Mouse (Mus musculus): Measurements from ENCODE around the gene Ncor2. TPM values are rescaled to one million over a fixed set of nuclear protein-coding genes. Genes with fewer than 3 reads are reported as not detected.

Ncor2 gene
- polyA plus RNA-seq, 1 experiment from 2014 or later: 14.9 TPM

GRCm38 (mm10) chr5:125069916-125070315 lies 109.1 kb downstream of the Ncor2 start:
- Histone ChIP-seq H3K4me1 (replicated peaks) (peaks cover 69% of the 10 kb centered on the region), H3K4me3 (no peak overlapping the region), H3K27ac (peak overlapping the region; percentile 67), H3K9ac (peak overlapping the region; percentile 15; the same call in 1 of the 2 replicates), H3K36me3 (peaks cover 9% of the 10 kb centered on the region; the same call in 1 of the 2 replicates), H3K27me3 (no peaks in the 10 kb centered on the region), H3K4me2 (no peak overlapping the region), H3K9me3 (replicated peaks) (no peaks in the 10 kb centered on the region)
- ATAC-seq (replicated peaks; ENCODE audit: insufficient number of reproducible peaks, insufficient read depth, low FRiP score, low read depth): no peak
- WGBS: 68% methylated on average over 5 of the region's 5 CpGs

GRCm38 (mm10) chr5:125069426-125069825 lies 109.6 kb downstream of the Ncor2 start:
- Histone ChIP-seq H3K9ac (0 out of 2 replicates have a peak overlapping the region, but pooled peaks have one; percentile 15), H3K4me3 (no peak overlapping the region), H3K27ac (peak overlapping the region; percentile 67), H3K27me3 (no peaks in the 10 kb centered on the region), H3K36me3 (peaks cover 12% of the 10 kb centered on the region; the same call in 1 of the 2 replicates), H3K4me2 (no peak overlapping the region), H3K9me3 (replicated peaks) (no peaks in the 10 kb centered on the region), H3K4me1 (replicated peaks) (peaks cover 64% of the 10 kb centered on the region)
- WGBS: 71% methylated on average over 5 of the region's 5 CpGs
- ATAC-seq (replicated peaks; ENCODE audit: insufficient number of reproducible peaks, insufficient read depth, low FRiP score, low read depth): no peak

- peaks cover 12% of the 10 kb centered on the region; the same call in 1 of the 2 replicates for H3K36me3 ChIP-seq
- H3K27ac ChIP-seq: peak overlapping the region; percentile 38; the same call in 1 of the 2 replicates
Observed at GRCm38 (mm10) chr5:125068371-125068951, 110.6 kb downstream of the Ncor2 start.

GRCm38 (mm10) chr5:125067673-125068072 lies 111.3 kb downstream of the Ncor2 start:
- ATAC-seq (replicated peaks; ENCODE audit: insufficient number of reproducible peaks, insufficient read depth, low FRiP score, low read depth): no peak
- Histone ChIP-seq H3K4me1 (replicated peaks) (peaks cover 58% of the 10 kb centered on the region), H3K27ac (no peak overlapping the region), H3K9ac (no peak overlapping the region), H3K4me2 (no peak overlapping the region), H3K27me3 (no peaks in the 10 kb centered on the region), H3K9me3 (replicated peaks) (no peaks in the 10 kb centered on the region), H3K36me3 (peaks cover 12% of the 10 kb centered on the region; the same call in 1 of the 2 replicates), H3K4me3 (no peak overlapping the region)
- WGBS: 78% methylated on average over 14 of the region's 14 CpGs

More at GRCm38 (mm10) chr5:125068371-125068951, 110.6 kb downstream of the Ncor2 start:
- H3K4me1 ChIP-seq (replicated peaks): peaks cover 57% of the 10 kb centered on the region
- no peak for ATAC-seq (replicated peaks; ENCODE audit: insufficient number of reproducible peaks, insufficient read depth, low FRiP score, low read depth)
- no peak overlapping the region for H3K4me3 ChIP-seq
- no peaks in the 10 kb centered on the region for H3K27me3 ChIP-seq
- H3K9ac ChIP-seq: no peak overlapping the region
- no peaks in the 10 kb centered on the region for H3K9me3 ChIP-seq (replicated peaks)
- WGBS: 60% methylated on average over 16 of the region's 16 CpGs
- H3K4me2 ChIP-seq: no peak overlapping the region

GRCm38 (mm10) chr5:125066479-125067471 lies 112.2 kb downstream of the Ncor2 start:
- no peak overlapping the region for H3K4me2 ChIP-seq
- peaks cover 12% of the 10 kb centered on the region; the same call in 1 of the 2 replicates for H3K36me3 ChIP-seq
- H3K27ac ChIP-seq: no peak overlapping the region
- no peak overlapping the region for H3K4me3 ChIP-seq
- 85% methylated on average over 13 of the region's 13 CpGs for WGBS
- ATAC-seq (replicated peaks; ENCODE audit: insufficient number of reproducible peaks, insufficient read depth, low FRiP score, low read depth): no peak
- no peaks in the 10 kb centered on the region for H3K27me3 ChIP-seq
- no peaks in the 10 kb centered on the region for H3K9me3 ChIP-seq (replicated peaks)
- peaks cover 49% of the 10 kb centered on the region for H3K4me1 ChIP-seq (replicated peaks)
- no peak overlapping the region for H3K9ac ChIP-seq

GRCm38 (mm10) chr5:125063015-125063414 lies 116.0 kb downstream of the Ncor2 start:
- Histone ChIP-seq H3K4me3 (no peak overlapping the region), H3K27me3 (no peaks in the 10 kb centered on the region), H3K4me1 (replicated peaks) (peaks cover 49% of the 10 kb centered on the region), H3K9me3 (replicated peaks) (no peaks in the 10 kb centered on the region), H3K27ac (no peak overlapping the region), H3K36me3 (peaks cover 12% of the 10 kb centered on the region; the same call in 1 of the 2 replicates), H3K4me2 (no peak overlapping the region), H3K9ac (no peak overlapping the region)
- WGBS: 71% methylated on average over 17 of the region's 17 CpGs
- no peak for ATAC-seq (replicated peaks; ENCODE audit: insufficient number of reproducible peaks, insufficient read depth, low FRiP score, low read depth)

GRCm38 (mm10) chr5:125058267-125058668 lies 120.8 kb downstream of the Ncor2 start:
- Histone ChIP-seq H3K9ac (peak overlapping the region; percentile 43), H3K27me3 (no peaks in the 10 kb centered on the region), H3K4me3 (peak overlapping the region; percentile 46), H3K4me1 (replicated peaks) (peaks cover 89% of the 10 kb centered on the region), H3K4me2 (peak overlapping the region; percentile 75), H3K9me3 (replicated peaks) (no peaks in the 10 kb centered on the region), H3K36me3 (peaks cover 5% of the 10 kb centered on the region; the same call in 1 of the 2 replicates), H3K27ac (peak overlapping the region; percentile 82)
- ATAC-seq (replicated peaks; ENCODE audit: insufficient number of reproducible peaks, insufficient read depth, low FRiP score, low read depth): peak; percentile 67
- under 1% methylated on average over 28 of the region's 29 CpGs for WGBS

GRCm38 (mm10) chr5:125057555-125058266 lies 121.3 kb downstream of the Ncor2 start:
- H3K4me1 ChIP-seq (replicated peaks): peaks cover 89% of the 10 kb centered on the region

GRCm38 (mm10) chr5:125056696-125057554 lies 122.1 kb downstream of the Ncor2 start:
- H3K27ac ChIP-seq: peak overlapping the region; percentile 82
- H3K4me2 ChIP-seq: peak overlapping the region; percentile 75
- peaks cover 5% of the 10 kb centered on the region; the same call in 1 of the 2 replicates for H3K36me3 ChIP-seq
- peak overlapping the region; percentile 43 for H3K9ac ChIP-seq
- peaks cover 96% of the 10 kb centered on the region for H3K4me1 ChIP-seq (replicated peaks)
- 0 out of 2 replicates have a peak, but pooled peaks have one; percentile 12 for ATAC-seq (replicated peaks; ENCODE audit: insufficient number of reproducible peaks, insufficient read depth, low FRiP score, low read depth)
- H3K9me3 ChIP-seq (replicated peaks): no peaks in the 10 kb centered on the region
- no peaks in the 10 kb centered on the region for H3K27me3 ChIP-seq
- H3K4me3 ChIP-seq: peak overlapping the region; percentile 46
- WGBS: 14% methylated on average over 19 of the region's 19 CpGs

More at GRCm38 (mm10) chr5:125057555-125058266, 121.3 kb downstream of the Ncor2 start:
- 17% methylated on average over 29 of the region's 29 CpGs for WGBS
- no peaks in the 10 kb centered on the region for H3K9me3 ChIP-seq (replicated peaks)
- peaks cover 5% of the 10 kb centered on the region; the same call in 1 of the 2 replicates for H3K36me3 ChIP-seq
- peak overlapping the region; percentile 82 for H3K27ac ChIP-seq
- H3K4me2 ChIP-seq: peak overlapping the region; percentile 75
- H3K27me3 ChIP-seq: no peaks in the 10 kb centered on the region
- H3K9ac ChIP-seq: peak overlapping the region; percentile 43
- H3K4me3 ChIP-seq: peak overlapping the region; percentile 46
- peak; percentile 4; the same call in 1 of the 2 replicates for ATAC-seq (replicated peaks; ENCODE audit: insufficient number of reproducible peaks, insufficient read depth, low FRiP score, low read depth)

- WGBS: 41% methylated on average over 6 of the region's 6 CpGs
- peak overlapping the region; percentile 75 for H3K4me2 ChIP-seq
- ATAC-seq (replicated peaks; ENCODE audit: insufficient number of reproducible peaks, insufficient read depth, low FRiP score, low read depth): no peak
- peaks cover 5% of the 10 kb centered on the region; the same call in 1 of the 2 replicates for H3K36me3 ChIP-seq
- H3K4me1 ChIP-seq (replicated peaks): peaks cover 98% of the 10 kb centered on the region
- H3K27ac ChIP-seq: peak overlapping the region; percentile 82
- H3K9ac ChIP-seq: no peak overlapping the region
- no peaks in the 10 kb centered on the region for H3K9me3 ChIP-seq (replicated peaks)
- peak overlapping the region; percentile 46 for H3K4me3 ChIP-seq
- no peaks in the 10 kb centered on the region for H3K27me3 ChIP-seq
Observed at GRCm38 (mm10) chr5:125056331-125056695, 122.7 kb downstream of the Ncor2 start.
